Mouse (Mus musculus): ENCODE measurements around the gene Gpc2.

- TF ChIP-seq POLR2A (IDR thresholded peaks at IDR 0.05; ENCODE audit: control insufficient read depth, low read depth, low read length) = no peak
- TF ChIP-seq CTCF (IDR thresholded peaks at IDR 0.05; ENCODE audit: control insufficient read depth, insufficient read depth, insufficient replicate concordance, low read depth, low read length) = no peak
These were observed 19.8 kb downstream of the Gpc2 start for GRCm38 (mm10) chr5:138260051-138260450.

All from testis, adult 2 months (tissue).